Mouse (Mus musculus): ENCODE data around the gene Nkx1-2. TPM values are rescaled to one million over a fixed set of nuclear protein-coding genes. Genes with fewer than 3 reads are reported as not detected.

The Nkx1-2 gene
- polyA plus RNA-seq (2014; fragmentation: Illumina TruSeq; extraction: RNeasy Lipid Tissue Mini Kit (QIAGEN cat#74804); ENCODE audit: low read depth, low replicate concordance) = not detected

GRCm38 (mm10) chr7:132599071-132599975 lies at the start of gene Nkx1-2:
Gene Nkx1-2, minus strand, starts transcription at chr7:132599637.

GRCm38 (mm10) chr7:132610468-132611318 lies 11.3 kb upstream of the Nkx1-2 start, which contains the start of gene Lhpp:
Gene Lhpp, plus strand, starts transcription at chr7:132610638.

GRCm38 (mm10) chr7:132576116-132576650 lies 23.3 kb downstream of the Nkx1-2 start, which contains the start of gene Oat:
Gene Oat, minus strand, starts transcription at chr7:132576398.

Other genes starting within 250 kb of the Nkx1-2 start
- gene Oat, start 23.2 kb downstream of the Nkx1-2 start, polyA plus RNA-seq (2014; fragmentation: Illumina TruSeq; extraction: RNeasy Lipid Tissue Mini Kit (QIAGEN cat#74804); ENCODE audit: low read depth, low replicate concordance) = 276 TPM
- 22.3 TPM for gene Lhpp, start 11.0 kb upstream of the Nkx1-2 start, polyA plus RNA-seq (2014; fragmentation: Illumina TruSeq; extraction: RNeasy Lipid Tissue Mini Kit (QIAGEN cat#74804); ENCODE audit: low read depth, low replicate concordance)
- 16.5 TPM for gene Fam53b, start 214.2 kb upstream of the Nkx1-2 start, polyA plus RNA-seq (2014; fragmentation: Illumina TruSeq; extraction: RNeasy Lipid Tissue Mini Kit (QIAGEN cat#74804); ENCODE audit: low read depth, low replicate concordance)

All from heart, adult 10 weeks (tissue).